Mouse (Mus musculus) hindbrain, embryonic 11.5 days (tissue): Measurements from ENCODE around the gene Ank. TPM values are rescaled to one million over a fixed set of nuclear protein-coding genes. Genes with fewer than 3 reads are reported as not detected.

Experiments used
- ATAC-seq: fragments of 200-750 bp; cut with Nextera tagmentation; 2 replicates; pipeline ENCODE4 v1.8.0; 2017; ENCODE audit warnings: mild to moderate bottlenecking, moderate TSS enrichment, moderate library complexity; ENCODE audit not compliant: low FRiP score
- DNase-seq: peaks from one replicate; pipeline ENCODE4 v3.0.0-alpha.2; 2015; ENCODE audit warnings: low spot score
- H3K27ac ChIP-seq: fragments of 300-500 bp; sonication (generic); 2 replicates; pipeline ENCODE4 v1.5.1; 2014; ENCODE audit warnings: mild to moderate bottlenecking, low read depth, low read length
- H3K27me3 ChIP-seq: fragments of 300-500 bp; sonication (generic); 2 replicates; pipeline ENCODE4 v1.6.1; 2014; ENCODE audit warnings: mild to moderate bottlenecking, low read length, moderate library complexity, mixed read lengths; ENCODE audit not compliant: control insufficient read depth, insufficient read depth
- H3K36me3 ChIP-seq: fragments of 300-500 bp; sonication (generic); 2 replicates; pipeline ENCODE4 v1.6.1; 2014; ENCODE audit warnings: mild to moderate bottlenecking, low read length, moderate library complexity, mixed read lengths; ENCODE audit not compliant: control insufficient read depth, insufficient read depth
- H3K4me1 ChIP-seq: fragments of 300-500 bp; sonication (generic); replicated peaks from 2 replicates; pipeline ENCODE4 v1.6.1; 2014; ENCODE audit warnings: low read length, mixed read lengths; ENCODE audit not compliant: control insufficient read depth, insufficient read depth
- H3K4me2 ChIP-seq: fragments of 300-500 bp; sonication (generic); replicated peaks from 2 replicates; pipeline ENCODE4 v1.6.1; 2014; ENCODE audit warnings: mild to moderate bottlenecking, low read depth, low read length
- H3K4me3 ChIP-seq: fragments of 300-500 bp; sonication (generic); 2 replicates; pipeline ENCODE4 v1.5.1; 2014; ENCODE audit warnings: low read depth, low read length
- H3K9ac ChIP-seq: fragments of 300-500 bp; sonication (generic); 2 replicates; pipeline ENCODE4 v1.6.1; 2014; ENCODE audit warnings: low read depth, low read length
- H3K9me3 ChIP-seq: fragments of 300-500 bp; sonication (generic); 2 replicates; pipeline ENCODE4 v1.6.1; 2016; ENCODE audit warnings: low read length; ENCODE audit not compliant: control insufficient read depth
- WGBS: fragments of 180-500 bp; shearing (Covaris S2); extraction: QIAGEN DNeasy Blood & Tissue Kit; methylation state at CpG from one replicate; pipeline ENCODE4 v1.1.7; 2014; 5-methylcytosine and 5-hydroxymethylcytosine counted together
- polyA plus RNA-seq: library from polyadenylated mRNA; unstranded; fragments of >200 nt; fragmentation: Nextera tagmentation; extraction: Ambion mirVana; gene quantifications from 2 replicates; pipeline ENCODE4 v1.2.1, GENCODE M21; 2014

Gene Ank
- polyA plus RNA-seq, result 12.1 and 13.9 TPM in 2 replicates

- ATAC-seq, result peak; percentile 89
- peak; percentile 89 for DNase-seq
- under 1% methylated on average over 92 of the region's 120 CpGs for whole genome bisulfite sequencing
- Histone ChIP-seq H3K27ac (peak within 1 kb of the TSS; percentile 89), H3K36me3 (no peaks in the 10 kb centered on the region), H3K27me3 (0 out of 2 replicates have a peak, but pooled peaks cover 2% of the 10 kb centered on the region), H3K9ac (peak within 1 kb of the TSS; percentile 91), H3K9me3 (no peaks in the 10 kb centered on the region), H3K4me1 (no peaks in the 10 kb centered on the region), H3K4me3 (peak within 1 kb of the TSS; percentile 76), H3K4me2 (peak within 1 kb of the TSS; percentile 82)
These were observed at the start of gene Ank for GRCm38 (mm10) chr15:27466131-27467080. Gene Ank, plus strand, starts transcription at chr15:27466677.

- 90% methylated on average over 3 of the region's 3 CpGs for WGBS
- H3K4me1 ChIP-seq, result no peaks in the 10 kb centered on the region
- DNase-seq, result no peak
- no peak overlapping the region for H3K27ac ChIP-seq
- H3K36me3 ChIP-seq, result no peaks in the 10 kb centered on the region
- no peak for ATAC-seq
- no peaks in the 10 kb centered on the region for H3K27me3 ChIP-seq
- no peak overlapping the region for H3K4me3 ChIP-seq
- H3K4me2 ChIP-seq, result no peak overlapping the region
- no peaks in the 10 kb centered on the region for H3K9me3 ChIP-seq
- H3K9ac ChIP-seq, result no peak overlapping the region
These were observed 47.7 kb upstream of the Ank start for GRCm38 (mm10) chr15:27418566-27419331.

- no peaks in the 10 kb centered on the region for H3K4me1 ChIP-seq
- no peak overlapping the region for H3K9ac ChIP-seq
- no peak overlapping the region for H3K4me3 ChIP-seq
- ATAC-seq, result no peak
- no peak for DNase-seq
- no peak overlapping the region for H3K4me2 ChIP-seq
- no peaks in the 10 kb centered on the region for H3K9me3 ChIP-seq
- no peaks in the 10 kb centered on the region for H3K36me3 ChIP-seq
- H3K27me3 ChIP-seq, result no peaks in the 10 kb centered on the region
- WGBS, result 90% methylated on average over 6 of the region's 6 CpGs
- no peak overlapping the region for H3K27ac ChIP-seq
These were observed 44.9 kb upstream of the Ank start for GRCm38 (mm10) chr15:27421531-27421930.

GRCm38 (mm10) chr15:27427581-27427980 is 38.9 kb upstream of the Ank start:
- DNase-seq, result no peak
- Histone ChIP-seq H3K4me2 (no peak overlapping the region), H3K4me3 (no peak overlapping the region), H3K27me3 (no peaks in the 10 kb centered on the region), H3K4me1 (no peaks in the 10 kb centered on the region), H3K9ac (no peak overlapping the region), H3K27ac (no peak overlapping the region), H3K36me3 (no peaks in the 10 kb centered on the region), H3K9me3 (no peaks in the 10 kb centered on the region)
- 87% methylated on average over 3 of the region's 3 CpGs for WGBS
- ATAC-seq, result no peak

- H3K9me3 ChIP-seq, result no peaks in the 10 kb centered on the region
- H3K4me1 ChIP-seq, result no peaks in the 10 kb centered on the region
- no peak overlapping the region for H3K9ac ChIP-seq
- no peaks in the 10 kb centered on the region for H3K36me3 ChIP-seq
- WGBS, result 88% methylated on average over 1 of the region's 1 CpGs
- H3K27ac ChIP-seq, result no peak overlapping the region
- no peak for ATAC-seq
- no peak overlapping the region for H3K4me3 ChIP-seq
- no peaks in the 10 kb centered on the region for H3K27me3 ChIP-seq
- no peak overlapping the region for H3K4me2 ChIP-seq
- DNase-seq, result no peak
These were observed 36.2 kb upstream of the Ank start for GRCm38 (mm10) chr15:27430241-27430640.

GRCm38 (mm10) chr15:27432851-27433615 is 33.4 kb upstream of the Ank start:
- Histone ChIP-seq H3K9me3 (no peaks in the 10 kb centered on the region), H3K4me3 (no peak overlapping the region), H3K36me3 (no peaks in the 10 kb centered on the region), H3K4me1 (no peaks in the 10 kb centered on the region), H3K4me2 (no peak overlapping the region), H3K9ac (no peak overlapping the region), H3K27me3 (no peaks in the 10 kb centered on the region), H3K27ac (no peak overlapping the region)
- WGBS, result 85% methylated on average over 3 of the region's 4 CpGs
- DNase-seq, result no peak
- ATAC-seq, result no peak

GRCm38 (mm10) chr15:27435409-27435808 is 31.1 kb upstream of the Ank start:
- no peak overlapping the region for H3K27ac ChIP-seq
- ATAC-seq (no peak), DNase-seq (no peak)
- H3K4me2 ChIP-seq, result no peak overlapping the region
- H3K27me3 ChIP-seq, result no peaks in the 10 kb centered on the region
- no peaks in the 10 kb centered on the region for H3K9me3 ChIP-seq
- WGBS, result 80% methylated on average over 5 of the region's 5 CpGs
- H3K4me3 ChIP-seq, result no peak overlapping the region
- no peak overlapping the region for H3K9ac ChIP-seq
- no peaks in the 10 kb centered on the region for H3K4me1 ChIP-seq
- no peaks in the 10 kb centered on the region for H3K36me3 ChIP-seq

- no peak overlapping the region for H3K9ac ChIP-seq
- no peak overlapping the region for H3K4me3 ChIP-seq
- H3K27me3 ChIP-seq, result no peaks in the 10 kb centered on the region
- DNase-seq (no peak), ATAC-seq (no peak)
- H3K9me3 ChIP-seq, result no peaks in the 10 kb centered on the region
- no peaks in the 10 kb centered on the region for H3K36me3 ChIP-seq
- H3K4me1 ChIP-seq, result no peaks in the 10 kb centered on the region
- 92% methylated on average over 4 of the region's 4 CpGs for WGBS
- no peak overlapping the region for H3K4me2 ChIP-seq
- no peak overlapping the region for H3K27ac ChIP-seq
These were observed 30.3 kb upstream of the Ank start for GRCm38 (mm10) chr15:27436194-27436593.
